Mouse (Mus musculus) heart, embryonic 13.5 days (tissue): ENCODE measurements around the gene Pnmt. TPM values are rescaled to one million over a fixed set of nuclear protein-coding genes. Genes with fewer than 3 reads are reported as not detected.

Experiments
- ATAC-seq: fragments of 200-750 bp; cut with Nextera tagmentation; 2 replicates; pipeline ENCODE4 v1.8.0; 2017; ENCODE audit warnings: moderate TSS enrichment; ENCODE audit not compliant: insufficient number of reproducible peaks, low FRiP score, low TSS enrichment; ENCODE audit errors: extremely low read depth
- H3K27ac ChIP-seq: fragments of 300-500 bp; sonication (generic); replicated peaks from 2 replicates; pipeline ENCODE4 v1.5.1; 2015; ENCODE audit warnings: moderate library complexity, mild to moderate bottlenecking, inconsistent platforms
- H3K27me3 ChIP-seq: fragments of 300-500 bp; sonication (generic); replicated peaks from 2 replicates; pipeline ENCODE4 v1.6.1; 2015; ENCODE audit warnings: mild to moderate bottlenecking, inconsistent platforms
- H3K36me3 ChIP-seq: fragments of 300-500 bp; sonication (generic); 2 replicates; pipeline ENCODE4 v1.6.1; 2015; ENCODE audit warnings: mild to moderate bottlenecking, inconsistent platforms
- H3K4me1 ChIP-seq: fragments of 300-500 bp; sonication (generic); 2 replicates; pipeline ENCODE4 v1.6.1; 2015; ENCODE audit warnings: inconsistent platforms
- H3K4me2 ChIP-seq: fragments of 300-500 bp; sonication (generic); 2 replicates; pipeline ENCODE4 v1.6.1; 2015; ENCODE audit warnings: inconsistent platforms, mild to moderate bottlenecking, moderate library complexity
- H3K4me3 ChIP-seq: fragments of 300-500 bp; sonication (generic); 2 replicates; pipeline ENCODE4 v1.5.1; 2015; ENCODE audit warnings: moderate library complexity, mild to moderate bottlenecking, inconsistent platforms
- H3K9ac ChIP-seq: fragments of 300-500 bp; sonication (generic); 2 replicates; pipeline ENCODE4 v1.6.1; 2015; ENCODE audit warnings: inconsistent platforms, mild to moderate bottlenecking, moderate library complexity
- H3K9me3 ChIP-seq: fragments of 300-500 bp; sonication (generic); 2 replicates; pipeline ENCODE4 v1.6.1; 2016; ENCODE audit warnings: inconsistent platforms
- WGBS: fragments of 180-500 bp; shearing (Covaris S2); methylation state at CpG from one replicate; pipeline ENCODE4 v1.1.7; 2015; ENCODE audit warnings: mixed read lengths; 5-methylcytosine and 5-hydroxymethylcytosine counted together
- polyA plus RNA-seq: library from polyadenylated mRNA; unstranded; fragments of >200 nt; fragmentation: Nextera tagmentation; extraction: Ambion mirVana; gene quantifications from 2 replicates; pipeline ENCODE4 v1.2.1, GENCODE M21; 2015

Pnmt gene
- polyA plus RNA-seq, 1 experiment from 2014 or later, result 1.3 TPM

DNA sequence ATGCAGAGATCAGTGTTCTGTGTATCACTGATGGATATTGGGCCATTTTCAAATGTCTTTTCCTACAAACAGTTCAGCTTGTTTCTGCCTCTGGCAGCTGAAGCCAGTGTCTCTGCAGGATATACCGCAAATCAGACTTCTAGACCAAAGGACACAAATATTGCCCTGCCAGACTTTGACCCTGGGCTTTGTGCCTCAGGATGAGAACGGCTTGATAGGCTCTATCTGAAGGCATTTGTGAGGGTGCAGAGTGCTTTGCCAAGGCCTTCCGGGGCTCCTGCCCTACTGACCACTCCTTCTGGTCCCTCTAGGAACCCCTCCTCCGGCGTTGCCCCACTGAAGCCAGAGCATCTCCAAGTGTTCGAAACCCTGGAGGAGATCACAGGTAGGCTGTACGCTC, 40.3 kb downstream of the Pnmt start:
- Histone ChIP-seq H3K4me3 (no peak overlapping the region), H3K4me1 (no peaks in the 10 kb centered on the region), H3K36me3 (peaks cover 100% of the 10 kb centered on the region), H3K27ac (no peak overlapping the region), H3K9ac (no peak overlapping the region), H3K4me2 (no peak overlapping the region), H3K27me3 (no peaks in the 10 kb centered on the region), H3K9me3 (no peaks in the 10 kb centered on the region)
- 87% methylated on average over 7 of the region's 7 CpGs for WGBS
- no peak for ATAC-seq

- H3K36me3 ChIP-seq, result peaks cover 100% of the 10 kb centered on the region
- H3K27ac ChIP-seq, result no peak overlapping the region
- H3K27me3 ChIP-seq, result no peaks in the 10 kb centered on the region
- no peak overlapping the region for H3K4me2 ChIP-seq
- no peak overlapping the region for H3K9ac ChIP-seq
- 78% methylated on average over 5 of the region's 5 CpGs for WGBS
- H3K4me3 ChIP-seq, result no peak overlapping the region
- H3K9me3 ChIP-seq, result no peaks in the 10 kb centered on the region
- H3K4me1 ChIP-seq, result no peaks in the 10 kb centered on the region
- ATAC-seq, result no peak
Measured at GRCm38 (mm10) chr11:98428436-98428835, 42.2 kb downstream of the Pnmt start.

- WGBS, result 69% methylated on average over 9 of the region's 9 CpGs
- no peak for ATAC-seq
- H3K36me3 ChIP-seq, result peaks cover 100% of the 10 kb centered on the region
- no peak overlapping the region for H3K9ac ChIP-seq
- H3K9me3 ChIP-seq, result no peaks in the 10 kb centered on the region
- H3K4me1 ChIP-seq, result no peaks in the 10 kb centered on the region
- H3K27me3 ChIP-seq, result no peaks in the 10 kb centered on the region
- H3K27ac ChIP-seq, result no peak overlapping the region
- no peak overlapping the region for H3K4me3 ChIP-seq
- H3K4me2 ChIP-seq, result no peak overlapping the region
Measured at GRCm38 (mm10) chr11:98431743-98432502, 45.7 kb downstream of the Pnmt start.

DNA sequence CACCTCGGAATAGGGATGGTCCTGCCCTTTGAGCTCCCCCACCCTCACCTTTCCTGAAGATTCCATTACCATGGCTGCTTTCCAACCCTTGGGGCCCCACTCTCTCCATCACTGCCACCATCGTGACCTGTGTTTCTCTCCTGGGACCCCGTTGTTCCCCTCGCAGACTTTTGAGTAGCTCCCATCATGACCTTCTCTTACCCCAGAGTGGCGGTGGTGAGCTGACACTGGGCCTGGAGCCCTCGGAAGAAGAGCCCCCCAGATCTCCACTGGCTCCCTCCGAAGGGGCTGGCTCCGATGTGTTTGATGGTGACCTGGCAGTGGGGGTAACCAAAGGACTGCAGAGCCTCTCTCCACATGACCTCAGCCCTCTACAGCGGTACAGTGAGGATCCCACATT, 49.5 kb downstream of the Pnmt start:
- Histone ChIP-seq H3K4me1 (peaks cover 17% of the 10 kb centered on the region), H3K4me3 (no peak overlapping the region), H3K9ac (no peak overlapping the region), H3K4me2 (no peak overlapping the region), H3K9me3 (no peaks in the 10 kb centered on the region), H3K27me3 (no peaks in the 10 kb centered on the region), H3K36me3 (peaks cover 69% of the 10 kb centered on the region), H3K27ac (no peak overlapping the region)
- 83% methylated on average over 9 of the region's 9 CpGs for WGBS
- no peak for ATAC-seq

DNA sequence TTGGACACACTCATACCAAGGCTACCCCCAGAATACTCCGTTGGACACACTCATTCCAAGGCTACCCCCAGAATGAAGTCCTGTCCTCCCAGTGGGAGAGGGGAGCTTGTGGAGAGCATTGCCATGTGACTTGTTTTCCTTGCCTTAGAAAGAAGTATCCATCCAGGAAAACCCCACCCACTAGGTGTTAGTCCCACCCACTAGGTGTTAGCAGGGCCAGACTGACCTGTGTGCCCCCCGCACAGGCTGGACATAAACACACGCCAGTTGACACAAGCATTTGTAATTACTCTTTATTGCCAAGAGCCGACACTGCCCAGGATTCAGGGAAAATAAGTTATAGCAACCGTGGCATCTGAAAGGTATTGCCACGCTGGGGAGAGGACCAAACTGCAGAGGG, 51.2 kb downstream of the Pnmt start:
- H3K27me3 ChIP-seq, result no peaks in the 10 kb centered on the region
- H3K9me3 ChIP-seq, result no peaks in the 10 kb centered on the region
- H3K27ac ChIP-seq, result peak overlapping the region; percentile 71; the same call in 1 of the 2 replicates
- H3K9ac ChIP-seq, result 0 out of 2 replicates have a peak overlapping the region, but pooled peaks have one; percentile 85
- H3K4me2 ChIP-seq, result peak overlapping the region; percentile 93; the same call in 1 of the 2 replicates
- peaks cover 52% of the 10 kb centered on the region for H3K36me3 ChIP-seq
- WGBS, result 77% methylated on average over 6 of the region's 6 CpGs
- no peak overlapping the region for H3K4me3 ChIP-seq
- H3K4me1 ChIP-seq, result peaks cover 17% of the 10 kb centered on the region
- no peak for ATAC-seq

Other genes starting within 250 kb of the Pnmt start
- gene Fbxl20, start 236.0 kb upstream of the Pnmt start, polyA plus RNA-seq, result 10.8 and 17.2 TPM in 2 replicates
- 38.1 and 38.5 TPM in 2 replicates for gene Med1, start 193.2 kb upstream of the Pnmt start, polyA plus RNA-seq
- gene Cdk12, start 183.4 kb upstream of the Pnmt start, polyA plus RNA-seq, result 5.8 and 6.3 TPM in 2 replicates
- gene Neurod2, start 56.8 kb upstream of the Pnmt start, polyA plus RNA-seq, result 0.04 TPM in 1 of 2 replicates, not detected in the other
- 40.5 and 51.7 TPM in 2 replicates for gene Ppp1r1b, start 38.0 kb upstream of the Pnmt start, polyA plus RNA-seq
- gene Stard3, start 28.1 kb upstream of the Pnmt start, polyA plus RNA-seq, result 37.2 and 43.4 TPM in 2 replicates
- 159 and 184 TPM in 2 replicates for gene Tcap, start 2.6 kb upstream of the Pnmt start, polyA plus RNA-seq
- gene Pgap3, start 14.0 kb downstream of the Pnmt start, polyA plus RNA-seq, result 19.0 and 19.1 TPM in 2 replicates
- 48.1 and 49.0 TPM in 2 replicates for gene Erbb2, start 26.0 kb downstream of the Pnmt start, polyA plus RNA-seq
- gene Mien1, start 52.5 kb downstream of the Pnmt start, polyA plus RNA-seq, result 93.8 and 113 TPM in 2 replicates
- 2.2 and 2.9 TPM in 2 replicates for gene Grb7, start 59.9 kb downstream of the Pnmt start, polyA plus RNA-seq
- gene Ikzf3, start 159.6 kb downstream of the Pnmt start, polyA plus RNA-seq, result 0.13 TPM in 1 of 2 replicates, not detected in the other
- gene Zpbp2, start 164.6 kb downstream of the Pnmt start, polyA plus RNA-seq, result 0.15 and 0.34 TPM in 2 replicates
- 63.4 and 76.8 TPM in 2 replicates for gene Ormdl3, start 200.9 kb downstream of the Pnmt start, polyA plus RNA-seq
- not detected in 2 replicates for gene Lrrc3c, start 211.8 kb downstream of the Pnmt start, polyA plus RNA-seq
- gene Gm12355, start 239.2 kb downstream of the Pnmt start, polyA plus RNA-seq, result 0.28 and 0.55 TPM in 2 replicates
- gene Gsdma3, start 239.9 kb downstream of the Pnmt start, polyA plus RNA-seq, result not detected in 2 replicates